Mouse (Mus musculus) WW6 (cell line): ENCODE measurements at regions not wholly inside any gene's neighbourhood (a gene's known extent, or its start where the extent isn't known, plus 50 kb on each side); places are given as distances from the start of the nearest gene placed in this dataset.

Experiments used
- DNase-seq: peaks from one replicate; pipeline ENCODE4 v3.0.0-alpha.2; 2013; ENCODE audit warnings: low read depth, low spot score

- no peak for DNase-seq
Measured at GRCm38 (mm10) chr16:88412287-88412686, 94.5 kb downstream of the Cldn17 start.

GRCm38 (mm10) chr16:88408144-88408543 lies 98.6 kb downstream of the Cldn17 start:
- DNase-seq, result no peak

GRCm38 (mm10) chr16:88404331-88404730 lies 102.4 kb downstream of the Cldn17 start:
- DNase-seq, result no peak

GRCm38 (mm10) chr16:88399881-88400280 lies 106.9 kb downstream of the Cldn17 start:
- no peak for DNase-seq

GRCm38 (mm10) chr16:88392764-88393163 lies 102.7 kb upstream of the Grik1 start:
- no peak for DNase-seq

- no peak for DNase-seq
Measured at GRCm38 (mm10) chr16:88381605-88382279, 91.7 kb upstream of the Grik1 start.

- no peak for DNase-seq
Measured at GRCm38 (mm10) chr16:88375622-88376021, 85.6 kb upstream of the Grik1 start.

GRCm38 (mm10) chr16:88374612-88375011 lies 84.5 kb upstream of the Grik1 start:
- DNase-seq, result no peak

- DNase-seq, result peak; percentile 38
Measured at GRCm38 (mm10) chr16:88372034-88372433, 82.0 kb upstream of the Grik1 start.

- DNase-seq, result no peak
Measured at GRCm38 (mm10) chr16:88368146-88368545, 78.1 kb upstream of the Grik1 start.

- no peak for DNase-seq
Measured at GRCm38 (mm10) chr16:88367162-88367561, 77.1 kb upstream of the Grik1 start.

- no peak for DNase-seq
Measured at GRCm38 (mm10) chr16:88360081-88360480, 70.0 kb upstream of the Grik1 start.
